Mouse (Mus musculus): Measurements from ENCODE around the gene Tas1r3.

Gene Tas1r3

GRCm38 (mm10) chr4:155863001-155863400 lies at the start of gene Tas1r3:
Tas1r3 (minus strand) TSS chr4:155863362.
- DNase-seq: no peak

- peak; percentile 1 for DNase-seq
Observed at GRCm38 (mm10) chr4:155908751-155909150, 45.6 kb upstream of the Tas1r3 start.

- no peak for DNase-seq
Observed at GRCm38 (mm10) chr4:155908281-155908680, 45.1 kb upstream of the Tas1r3 start.

GRCm38 (mm10) chr4:155907003-155907402 lies 43.8 kb upstream of the Tas1r3 start:
- peak; percentile 1 for DNase-seq

- DNase-seq: peak; percentile 1
Observed at GRCm38 (mm10) chr4:155906125-155906524, 43.0 kb upstream of the Tas1r3 start.

- no peak for DNase-seq
Observed at GRCm38 (mm10) chr4:155905634-155906033, 42.5 kb upstream of the Tas1r3 start.

- peak; percentile 20 for DNase-seq
Observed at GRCm38 (mm10) chr4:155904318-155905102, 41.3 kb upstream of the Tas1r3 start.

GRCm38 (mm10) chr4:155903246-155903645 lies 40.1 kb upstream of the Tas1r3 start:
- DNase-seq: peak; percentile 1

GRCm38 (mm10) chr4:155901205-155901604 lies 38.0 kb upstream of the Tas1r3 start:
- peak; percentile 69 for DNase-seq

- DNase-seq: peak; percentile 1
Observed at GRCm38 (mm10) chr4:155899355-155899754, 36.2 kb upstream of the Tas1r3 start.

- no peak for DNase-seq
Observed at GRCm38 (mm10) chr4:155898318-155898717, 35.2 kb upstream of the Tas1r3 start.

- peak; percentile 4 for DNase-seq
Observed at GRCm38 (mm10) chr4:155896461-155896860, 33.3 kb upstream of the Tas1r3 start.

- DNase-seq: peak; percentile 7
Observed at GRCm38 (mm10) chr4:155895826-155896225, 32.7 kb upstream of the Tas1r3 start.

- DNase-seq: peak; percentile 80
Observed at GRCm38 (mm10) chr4:155895216-155895615, 32.1 kb upstream of the Tas1r3 start.

GRCm38 (mm10) chr4:155894311-155894881 lies 31.2 kb upstream of the Tas1r3 start:
- DNase-seq: peak; percentile 80

GRCm38 (mm10) chr4:155893212-155893690 lies 30.1 kb upstream of the Tas1r3 start:
- peak; percentile 7 for DNase-seq

- DNase-seq: peak; percentile 35
Observed at GRCm38 (mm10) chr4:155892438-155893211, 29.5 kb upstream of the Tas1r3 start.

- DNase-seq: peak; percentile 76
Observed at GRCm38 (mm10) chr4:155892017-155892416, 28.9 kb upstream of the Tas1r3 start.

GRCm38 (mm10) chr4:155891551-155892001 lies 28.4 kb upstream of the Tas1r3 start, which contains the start of the genes Pusl1 and Acap3:
Pusl1 (minus strand) TSS chr4:155891781.
Acap3 (plus strand) TSS chr4:155891822.
- peak; percentile 96 for DNase-seq

- DNase-seq: no peak
Observed at GRCm38 (mm10) chr4:155891011-155891471, 27.9 kb upstream of the Tas1r3 start.

- DNase-seq: peak; percentile 1
Observed at GRCm38 (mm10) chr4:155889316-155889715, 26.2 kb upstream of the Tas1r3 start.

- peak; percentile 2 for DNase-seq
Observed at GRCm38 (mm10) chr4:155888181-155888580, 25.0 kb upstream of the Tas1r3 start.

GRCm38 (mm10) chr4:155887674-155888073 lies 24.5 kb upstream of the Tas1r3 start:
- peak; percentile 1 for DNase-seq
